Mouse (Mus musculus): ENCODE data around the gene Cyfip2. TPM values are rescaled to one million over a fixed set of nuclear protein-coding genes. Genes with fewer than 3 reads are reported as not detected.

The Cyfip2 gene
- 10 to 100 TPM; 63.9 to 70.3 (median 66.7) TPM for total RNA-seq (2022)

DNA sequence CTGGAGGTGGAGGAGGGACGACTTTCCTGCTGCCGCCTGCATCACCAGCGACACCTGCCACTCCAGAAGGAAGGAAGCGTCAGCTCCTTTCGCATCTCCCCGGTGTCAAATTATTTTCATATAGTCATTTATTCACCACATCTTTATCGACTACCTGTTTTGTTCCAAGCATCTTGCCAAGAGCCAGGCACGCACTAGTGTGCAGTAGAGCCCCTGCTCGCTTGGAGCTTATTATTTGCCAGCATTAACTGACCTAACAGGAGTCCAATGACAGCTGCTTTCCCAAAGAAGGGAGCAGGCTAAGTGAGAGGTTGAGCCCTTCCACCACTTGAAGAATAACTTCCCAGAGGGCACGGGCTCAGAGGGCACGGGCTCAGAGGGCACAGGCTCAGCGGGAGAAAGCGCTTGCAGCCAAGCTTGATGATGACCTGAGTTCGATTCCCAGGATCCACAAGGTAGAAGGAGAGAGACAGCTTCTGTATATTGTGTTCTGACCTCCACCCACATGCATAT, at the start of gene Cyfip2:
Cyfip2 (minus strand) TSS at position 337 of the 513 bp plus-strand sequence.
- no peak for DNase-seq (ENCODE audit: low spot score)

DNA sequence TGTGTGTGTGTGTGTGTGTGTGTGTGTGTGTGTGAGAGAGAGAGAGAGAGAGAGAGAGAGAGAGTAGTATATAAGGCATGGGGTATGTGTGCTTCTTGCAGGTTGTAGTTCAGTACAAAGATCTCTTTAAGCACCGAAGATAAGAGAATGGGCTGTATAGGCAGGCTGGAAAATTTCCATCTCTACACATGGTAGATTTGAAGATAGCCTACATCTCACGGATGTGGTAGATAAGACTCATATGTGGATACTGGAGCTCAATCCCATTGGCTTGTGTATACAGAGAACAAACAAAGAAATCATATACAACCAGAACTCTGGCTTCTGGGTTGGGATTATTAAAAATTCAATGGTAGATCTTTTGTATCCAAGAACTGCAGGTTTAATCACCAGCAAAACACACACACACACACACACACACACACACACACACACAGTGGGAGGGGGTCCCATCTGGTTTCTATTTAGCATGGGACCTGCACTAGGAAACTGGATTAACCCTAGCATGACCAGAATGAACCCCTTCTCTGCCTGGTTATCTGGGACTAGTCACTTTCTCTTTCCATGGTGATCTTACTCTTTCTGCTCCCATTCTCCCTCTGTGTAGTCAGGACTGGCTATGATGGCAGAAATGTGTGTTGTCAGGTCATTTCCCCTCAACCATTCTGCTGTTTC, 48.5 kb upstream of the Cyfip2 start:
- DNase-seq (ENCODE audit: low spot score): no peak

DNA sequence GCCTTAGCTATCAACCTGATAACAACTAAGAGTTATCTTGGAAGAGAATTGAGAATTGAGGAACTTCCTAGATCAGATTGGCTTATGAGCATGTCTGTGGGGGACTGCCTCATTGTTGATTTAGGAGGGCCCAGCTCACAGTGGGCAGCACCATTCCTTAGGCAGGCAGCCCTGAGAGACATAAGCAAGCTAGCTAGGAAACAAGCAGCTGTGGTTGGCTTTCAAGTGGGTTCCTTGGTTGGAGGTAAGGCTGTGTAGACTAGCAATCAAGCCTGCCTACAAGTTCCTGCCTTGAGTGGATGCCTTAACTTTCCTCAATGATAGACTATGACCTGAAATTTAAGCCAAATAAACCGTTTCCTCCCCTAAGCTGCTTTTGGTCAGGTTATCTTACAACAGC, 45.7 kb upstream of the Cyfip2 start:
- no peak for DNase-seq (ENCODE audit: low spot score)

DNA sequence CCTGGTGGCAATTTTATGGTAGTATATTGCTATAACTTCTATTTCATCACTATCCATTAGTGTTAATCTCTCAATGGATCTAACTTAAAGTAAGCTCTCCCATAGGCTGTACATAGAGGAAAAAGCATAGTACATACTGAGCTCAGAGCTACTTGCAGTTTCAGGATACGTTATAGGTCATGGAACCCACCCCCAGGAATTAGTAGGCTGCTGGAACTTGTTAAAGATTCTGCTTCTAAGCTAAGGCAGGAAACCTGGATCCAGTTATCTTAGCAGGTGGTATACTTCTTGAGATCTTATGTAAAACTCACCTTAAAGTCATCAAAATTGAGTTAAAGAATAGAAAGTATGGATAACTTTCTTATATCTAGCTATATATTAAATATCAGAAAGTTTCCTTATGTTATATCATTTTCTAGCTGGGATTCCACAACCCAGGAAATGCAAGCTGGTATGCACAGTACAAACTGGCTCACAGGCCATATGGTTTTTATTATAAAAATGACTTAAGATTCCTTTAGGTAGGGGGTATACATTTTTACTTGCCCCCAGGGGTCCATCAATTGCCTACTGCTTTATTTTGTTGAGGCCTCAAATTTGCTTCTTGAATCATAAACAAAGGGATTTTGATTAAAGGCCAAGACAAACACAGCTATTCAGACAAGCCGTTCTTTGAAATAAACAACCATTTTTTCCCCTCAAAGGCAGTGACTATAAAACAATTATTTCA, 37.2 kb upstream of the Cyfip2 start:
- DNase-seq (ENCODE audit: low spot score): no peak

DNA sequence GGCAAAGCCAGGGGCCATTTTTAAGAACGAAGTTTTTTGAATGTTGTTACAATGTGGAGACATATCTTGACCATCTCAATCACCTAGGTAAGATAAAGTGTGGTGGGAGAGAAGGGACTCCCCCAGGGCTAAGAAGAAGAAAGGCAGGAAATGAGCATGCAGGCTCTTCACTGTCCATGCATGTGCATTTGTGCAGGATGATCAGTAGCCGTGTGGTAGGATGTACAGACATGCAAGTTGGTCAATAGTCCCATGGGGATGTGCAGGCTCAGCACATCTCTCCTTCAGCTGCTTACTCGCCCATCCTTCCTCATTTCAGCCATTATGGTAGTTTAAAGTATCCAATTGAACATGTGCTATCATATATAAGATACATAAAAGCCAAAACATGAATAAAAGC, 35.8 kb upstream of the Cyfip2 start:
- no peak for DNase-seq (ENCODE audit: low spot score)

DNA sequence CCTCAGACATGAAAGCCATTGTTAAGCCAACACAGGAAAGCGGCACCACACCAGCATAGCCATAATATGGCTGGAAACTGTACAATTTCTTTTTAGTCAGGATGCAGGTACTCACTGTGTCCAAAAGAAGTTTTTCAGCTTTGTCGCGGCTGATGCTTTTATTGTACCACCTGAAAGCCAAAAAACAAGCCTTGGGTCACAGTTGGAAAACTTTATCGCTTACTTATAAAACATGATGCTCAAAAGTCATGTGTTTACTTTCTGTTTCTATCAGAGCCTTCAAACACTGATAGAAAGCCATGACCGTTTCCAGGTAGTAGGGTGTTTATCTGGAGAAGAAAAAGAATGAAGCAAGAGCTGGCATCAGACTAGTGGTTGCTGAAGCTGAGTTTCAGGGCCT, 35.1 kb upstream of the Cyfip2 start:
- DNase-seq (ENCODE audit: low spot score): no peak

DNA sequence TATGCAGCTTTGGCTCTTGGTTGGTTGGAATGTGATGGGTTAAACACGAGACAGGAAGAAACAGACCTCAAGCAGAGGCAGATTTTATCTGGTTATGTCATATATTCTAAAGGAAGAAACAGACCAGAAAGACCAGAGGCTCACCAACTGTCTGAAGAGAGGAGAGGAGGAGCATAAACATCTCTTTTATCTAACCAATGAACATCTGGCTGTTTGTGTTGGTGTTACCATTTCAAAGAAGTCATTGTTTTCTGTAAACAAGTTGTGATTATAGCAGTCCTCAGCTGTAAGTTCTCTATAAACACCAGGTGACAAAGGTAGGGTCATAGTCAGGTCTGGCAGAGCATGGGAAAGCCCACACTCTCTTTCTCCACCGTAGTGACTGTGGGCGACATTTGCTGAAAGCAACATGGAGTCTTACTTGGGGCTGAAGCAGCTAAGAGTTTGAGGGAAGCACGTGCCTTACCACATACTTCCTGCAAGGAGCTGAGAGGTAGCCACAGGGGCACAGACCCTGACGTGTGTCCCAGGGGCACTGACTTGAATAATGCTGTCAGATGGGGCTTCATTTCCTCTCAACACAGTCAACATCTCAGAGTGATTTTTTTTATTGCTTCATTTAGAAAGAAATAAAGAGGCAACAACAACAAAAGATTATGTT, 31.4 kb upstream of the Cyfip2 start:
- no peak for DNase-seq (ENCODE audit: low spot score)

DNA sequence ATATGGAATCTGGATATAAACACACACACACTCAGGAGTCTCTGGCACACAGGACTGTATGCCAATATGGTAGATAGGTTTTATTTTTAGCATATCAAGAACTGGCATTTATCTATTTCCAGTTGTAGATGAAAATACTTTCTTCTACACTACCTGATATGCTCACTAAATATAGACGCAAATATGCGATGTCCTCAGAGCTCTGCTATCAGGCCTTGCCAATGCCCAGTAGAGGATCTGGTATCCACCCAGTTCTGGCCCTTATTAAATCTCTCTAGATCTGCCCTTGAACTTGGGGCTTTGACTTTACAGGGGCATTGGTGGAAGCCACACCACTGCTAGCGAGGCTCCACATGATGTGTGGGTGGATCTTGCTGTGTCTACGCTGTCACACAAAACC, 29.3 kb upstream of the Cyfip2 start:
- peak; percentile 6 for DNase-seq (ENCODE audit: low spot score)

DNA sequence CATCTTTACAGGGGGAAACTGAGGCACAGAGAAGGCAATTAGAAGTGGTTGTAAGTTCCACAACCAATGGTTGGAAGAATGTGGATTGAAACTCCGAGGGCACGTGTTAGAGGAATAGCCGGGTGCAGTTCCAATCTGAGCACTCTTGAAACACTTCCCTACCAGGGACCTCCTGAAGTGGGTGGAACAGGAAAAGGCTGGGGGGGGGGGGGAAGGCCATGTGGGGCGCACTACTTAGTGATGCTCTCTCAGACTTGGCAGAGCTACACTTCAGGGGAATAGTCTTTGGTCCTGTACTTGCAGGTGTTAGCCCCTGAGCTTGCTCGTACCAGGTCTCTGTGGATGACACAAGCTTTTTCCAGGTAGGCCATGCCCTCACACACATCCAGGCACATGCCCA, 23.4 kb upstream of the Cyfip2 start:
- DNase-seq (ENCODE audit: low spot score): no peak

DNA sequence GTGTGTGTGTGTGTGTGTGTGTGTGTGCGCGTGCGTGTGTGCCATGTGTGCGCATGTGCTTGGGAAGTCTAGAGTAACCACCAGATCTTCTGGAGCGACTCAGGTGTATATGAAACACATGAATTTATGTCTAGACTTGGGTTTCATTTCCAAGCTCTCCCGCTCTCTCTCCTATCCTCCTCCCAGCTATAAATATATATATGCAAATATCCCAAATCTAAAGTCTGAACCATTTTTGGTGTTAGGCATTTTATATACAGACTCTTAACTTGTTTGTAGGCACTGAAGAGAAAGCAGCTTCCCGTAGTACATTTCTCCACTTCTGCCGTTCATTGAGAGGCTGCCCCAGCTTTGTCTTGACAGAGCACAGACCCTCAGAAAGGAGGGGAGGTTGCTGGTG, 19.6 kb upstream of the Cyfip2 start:
- no peak for DNase-seq (ENCODE audit: low spot score)

DNA sequence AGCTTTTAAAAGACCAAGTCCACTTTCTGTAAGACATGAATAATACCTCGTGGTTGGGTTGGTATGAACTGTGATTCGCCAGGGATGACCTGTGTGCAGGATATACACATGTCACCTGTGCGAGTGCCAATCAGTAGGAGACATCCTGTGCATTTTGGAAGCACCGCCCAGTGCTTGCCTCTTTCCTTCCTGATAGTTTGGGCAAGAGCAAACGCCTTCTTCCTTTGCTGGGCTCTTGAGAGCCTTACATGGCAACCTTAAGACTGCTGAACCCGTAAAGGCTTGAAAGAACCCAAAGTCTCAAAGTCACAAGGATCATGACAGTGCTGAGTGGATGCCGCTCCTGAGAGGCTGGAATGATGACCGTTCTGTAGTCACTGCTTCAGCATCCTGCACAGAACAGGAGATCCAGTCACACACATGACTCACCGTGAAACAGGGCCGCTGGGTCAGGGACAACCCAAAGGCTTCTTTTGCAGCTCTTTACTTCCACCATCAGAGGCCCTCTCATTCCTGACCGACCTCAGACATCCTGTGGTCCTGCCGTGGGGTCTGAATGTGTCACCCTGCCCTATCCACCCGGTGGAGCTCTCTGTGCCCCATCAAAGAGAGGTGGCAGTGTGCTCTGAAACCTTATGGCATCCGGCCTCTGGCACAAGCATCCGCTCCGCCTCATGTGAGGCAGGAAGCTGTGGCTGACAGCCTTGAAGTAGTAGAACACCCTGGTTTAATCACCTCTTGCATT, 13.8 kb upstream of the Cyfip2 start:
- DNase-seq (ENCODE audit: low spot score): no peak

DNA sequence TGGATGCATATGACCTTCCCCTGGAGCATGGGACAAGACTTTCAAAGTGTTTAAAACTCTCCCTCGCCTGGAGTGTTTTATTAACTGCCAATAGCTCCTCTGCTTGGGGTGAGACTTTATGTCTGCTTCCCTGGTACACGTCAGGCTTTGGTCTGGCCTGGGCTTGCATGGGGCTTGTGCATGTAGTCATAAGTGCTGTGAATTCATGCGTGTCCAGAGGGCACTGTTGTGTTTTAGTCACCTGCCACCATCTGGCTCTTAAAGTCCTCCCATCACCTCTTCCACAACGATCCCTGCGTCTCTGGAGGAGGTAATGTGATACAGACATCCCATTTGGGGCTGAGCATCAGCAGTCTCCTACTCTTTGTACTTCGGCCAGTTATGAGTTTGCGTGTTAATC, 8.9 kb upstream of the Cyfip2 start:
- DNase-seq (ENCODE audit: low spot score): no peak

DNA sequence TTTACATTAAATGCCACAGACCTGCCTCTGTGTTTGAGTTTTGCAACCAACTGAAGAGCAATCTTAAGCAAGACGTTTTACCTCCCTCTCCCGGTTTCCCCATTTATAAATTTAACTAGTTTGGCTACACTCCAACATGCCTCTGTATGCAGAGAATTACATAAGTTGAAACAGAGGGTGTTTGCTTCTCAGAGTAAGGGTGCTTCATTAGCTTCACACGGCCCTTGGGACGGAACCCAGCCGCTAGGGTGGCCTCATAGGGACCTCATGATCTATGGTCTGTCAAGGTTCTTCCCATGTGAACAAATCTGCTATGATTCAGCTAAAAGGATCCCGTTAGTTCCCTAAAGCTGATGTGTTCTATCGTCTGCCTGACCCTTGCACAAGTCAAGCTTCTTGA, 1.9 kb upstream of the Cyfip2 start:
- DNase-seq (ENCODE audit: low spot score): no peak

DNA sequence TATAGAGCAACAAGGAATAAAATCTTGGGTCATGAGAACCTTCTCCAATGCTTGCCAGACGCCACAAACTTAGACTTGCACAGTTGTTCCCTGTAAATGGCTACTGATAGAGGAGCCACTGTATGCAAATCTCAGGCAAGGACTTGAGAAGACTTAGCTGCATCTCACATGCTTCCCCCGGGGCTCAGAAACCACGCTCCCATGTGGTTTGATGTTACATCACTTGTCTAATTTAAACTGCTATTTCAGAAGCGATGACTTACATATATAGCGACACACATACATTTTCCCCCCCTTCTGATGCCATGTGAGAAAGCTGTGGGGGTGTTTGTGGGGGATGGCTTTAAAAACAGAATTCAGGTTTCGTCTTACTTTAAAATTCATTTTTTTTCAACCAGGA, 1.2 kb upstream of the Cyfip2 start:
- no peak for DNase-seq (ENCODE audit: low spot score)

DNA sequence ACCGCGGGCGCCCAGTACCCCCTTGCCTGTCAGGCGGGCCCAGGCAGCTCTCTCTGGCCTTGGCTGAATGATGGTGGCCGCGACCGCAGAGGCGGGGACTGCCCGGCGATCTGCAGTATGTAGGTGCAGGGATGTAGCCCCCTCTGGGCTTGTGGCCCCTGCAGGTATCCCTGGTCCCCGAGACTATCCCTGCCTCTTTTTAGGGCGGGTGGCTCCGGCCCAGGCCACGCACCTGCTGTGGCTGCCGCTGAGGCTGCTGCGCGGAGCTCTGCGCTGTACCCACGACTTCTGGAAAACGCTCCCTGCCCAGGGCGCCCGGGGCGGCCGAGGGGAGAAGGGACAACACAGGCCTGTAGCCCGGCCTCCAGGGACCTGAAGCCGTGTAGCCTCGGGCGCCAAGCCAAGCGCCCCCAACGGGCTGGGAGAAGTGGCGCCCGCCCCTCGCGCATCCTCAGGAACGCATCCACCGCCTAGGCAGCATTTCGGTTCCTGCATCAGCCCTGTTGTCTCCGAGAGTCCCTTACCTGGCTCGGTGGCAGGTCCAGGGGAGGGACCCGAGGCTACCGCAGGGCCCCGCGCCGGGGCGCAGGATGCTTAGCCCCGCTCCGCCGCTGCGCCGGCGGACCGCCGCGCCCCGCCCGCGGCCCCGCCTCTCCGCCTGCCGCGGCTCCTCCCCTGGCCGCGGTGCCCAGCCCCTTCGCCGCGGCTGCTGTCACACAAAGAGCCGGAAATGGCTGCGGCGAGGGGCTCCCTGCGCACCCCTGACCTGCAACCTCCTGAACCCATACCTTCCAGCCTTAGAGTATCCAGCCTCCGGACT, 746 bp downstream of the Cyfip2 start:
- DNase-seq (ENCODE audit: low spot score): no peak

DNA sequence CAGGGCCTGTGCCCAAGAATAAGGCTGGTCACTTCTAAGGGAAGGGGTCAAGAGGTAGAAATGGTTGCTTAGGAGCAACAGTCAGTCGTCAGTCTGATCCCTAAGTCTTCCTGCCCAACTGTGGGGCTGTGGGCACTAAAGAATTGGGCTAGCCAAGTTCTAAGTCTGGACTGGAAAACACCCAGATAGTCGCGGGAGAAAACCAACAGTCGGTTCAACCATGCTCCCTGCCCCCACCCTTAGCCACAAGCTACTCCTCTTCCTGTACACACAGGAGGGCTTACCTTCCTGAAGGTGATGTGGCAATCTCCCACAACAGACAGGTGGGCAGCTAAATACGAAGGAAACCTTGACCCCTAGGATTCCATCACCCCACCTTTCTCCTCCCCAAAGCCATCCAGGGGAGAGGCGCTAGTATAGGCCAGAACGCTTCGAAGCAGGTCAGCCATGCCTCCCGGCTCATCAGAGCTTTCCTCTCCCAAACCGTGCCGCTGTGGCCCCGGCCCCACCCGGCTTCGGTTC, 1.4 kb downstream of the Cyfip2 start:
- no peak for DNase-seq (ENCODE audit: low spot score)

DNA sequence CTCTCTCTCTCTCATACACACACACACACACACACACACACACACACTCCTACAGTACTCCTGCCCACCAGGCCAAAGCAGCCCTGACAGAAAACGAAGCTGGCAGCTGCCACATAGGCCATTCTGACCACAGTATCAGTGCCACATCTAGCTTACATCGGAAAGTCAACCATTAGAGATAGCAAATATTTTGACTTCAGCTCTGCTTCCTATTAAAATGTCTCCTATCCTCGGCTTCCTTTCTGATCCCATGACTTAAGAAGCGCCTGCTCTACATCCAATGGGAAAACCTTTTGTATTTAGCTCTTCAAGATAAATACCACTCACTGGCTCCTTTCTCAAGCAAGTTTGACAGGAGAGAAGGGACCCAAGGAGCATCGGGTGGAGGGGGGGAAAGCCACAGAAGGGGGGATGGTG, 2.0 kb downstream of the Cyfip2 start:
- DNase-seq (ENCODE audit: low spot score): no peak

DNA sequence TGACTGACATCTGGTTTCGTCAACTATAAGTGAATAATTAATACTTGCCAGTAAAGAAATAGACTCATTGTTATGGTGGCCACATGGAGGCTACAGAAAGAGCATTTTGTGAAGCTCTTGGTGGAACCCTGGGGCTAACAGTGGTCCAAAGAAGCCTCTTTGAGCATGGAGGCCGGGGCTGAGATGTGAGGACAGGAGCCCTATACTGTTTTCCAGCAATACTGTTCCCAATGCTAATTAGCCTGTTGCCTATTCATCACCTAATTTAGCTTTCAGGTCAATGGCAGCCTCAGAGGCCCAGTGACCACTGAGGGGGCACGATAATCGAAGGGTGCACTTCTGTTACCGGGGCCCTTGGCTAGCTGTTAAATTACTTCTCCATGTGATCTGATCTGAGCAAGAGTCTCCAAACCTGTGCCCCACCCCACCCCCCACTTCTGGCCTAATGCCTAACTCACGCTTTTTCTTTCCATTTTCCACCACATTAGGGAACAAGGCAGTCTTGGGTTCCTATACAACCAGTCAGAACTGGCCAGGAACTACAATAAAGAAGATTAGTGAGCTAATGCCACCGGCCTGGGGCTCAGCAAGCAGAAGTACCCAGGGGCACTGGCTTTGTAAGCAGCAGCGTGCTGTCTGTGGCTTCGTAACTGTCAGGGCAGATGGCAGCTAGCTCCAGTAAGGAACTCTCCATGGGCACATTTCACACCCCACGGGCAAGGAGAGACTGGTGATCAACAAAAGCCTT, 2.7 kb downstream of the Cyfip2 start:
- DNase-seq (ENCODE audit: low spot score): no peak

DNA sequence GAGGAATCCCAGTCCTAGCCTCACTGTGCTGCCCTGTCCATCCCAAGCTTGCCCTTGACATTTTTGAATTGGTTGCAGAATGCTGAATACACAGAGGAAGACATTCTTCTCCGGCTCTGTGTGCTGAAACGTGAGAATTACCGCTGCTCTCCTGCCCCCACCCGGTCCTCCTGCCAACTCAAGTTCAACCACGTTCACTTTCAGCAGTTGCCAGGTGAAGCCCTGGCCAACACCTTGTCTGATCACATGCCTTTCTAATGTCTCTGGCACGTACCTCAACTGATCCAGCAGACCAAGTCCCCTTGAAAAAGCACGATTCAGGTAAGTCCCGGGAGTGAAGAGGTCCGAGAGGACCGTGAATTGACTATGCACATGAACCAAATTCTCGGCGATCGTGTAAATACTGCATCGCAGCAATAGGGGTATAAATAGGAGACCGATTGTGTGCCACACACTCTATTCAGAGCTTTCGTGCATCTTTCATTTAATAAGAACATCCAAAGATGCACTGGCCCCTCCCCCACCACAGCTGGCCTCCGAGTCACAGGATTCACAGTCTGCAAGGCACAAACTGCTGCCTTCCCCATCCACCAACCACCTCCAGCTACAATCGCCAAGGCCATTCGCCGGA, 3.4 kb downstream of the Cyfip2 start:
- DNase-seq (ENCODE audit: low spot score): peak; percentile 28

Measured in heart, adult 8-10 months (tissue).